Mouse (Mus musculus) E14TG2a.4 (cell line): ENCODE measurements around the gene Selplg.
"Not testable (repeated sequence)": the region's sequence is repeated elsewhere in the genome, so short reads cannot be mapped to it uniquely, and the experiment has no call there.

ENCODE experiments used
- CTCF ChIP-seq: conservative IDR thresholded peaks from 2 replicates; pipeline ENCODE4 v1.5.1; 2014; ENCODE audit warnings: low read length
- NANOG ChIP-seq: IDR thresholded peaks from 2 replicates; pipeline ENCODE4 v1.6.1; 2014; ENCODE audit warnings: borderline replicate concordance, low read length, mixed read lengths

DNA sequence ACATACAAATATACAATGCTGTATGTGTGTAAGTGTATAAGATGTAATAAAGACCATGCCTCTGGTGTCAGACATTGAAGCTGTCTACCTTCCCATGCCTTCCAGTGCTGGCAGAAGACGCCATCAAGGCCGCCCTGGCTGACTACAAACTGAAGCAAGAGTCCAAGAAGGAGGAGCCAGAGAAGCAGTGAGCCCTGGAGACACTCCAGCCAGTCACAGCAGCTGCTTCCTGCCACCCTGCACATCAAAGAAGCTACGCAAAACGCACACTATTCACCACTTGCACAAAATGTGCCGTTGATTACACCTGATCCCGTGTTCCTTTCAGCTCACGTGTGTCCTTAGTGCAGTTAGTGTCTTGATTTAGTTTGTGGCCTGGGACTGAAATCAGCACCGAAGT is 54.7 kb downstream of the Selplg start:
- TF ChIP-seq CTCF, NANOG: not testable (repeated sequence)
